Mouse (Mus musculus): ENCODE data around the gene 3110082I17Rik. TPM values are rescaled to one million over a fixed set of nuclear protein-coding genes. Genes with fewer than 3 reads are reported as not detected.
"Not testable (repeated sequence)": the region's sequence is repeated elsewhere in the genome, so short reads cannot be mapped to it uniquely, and the experiment has no call there.

The 3110082I17Rik gene
- total RNA-seq, 1 experiment from 2014 or later = 39.9 TPM

- not testable (repeated sequence) for ATAC-seq (replicated peaks in 1 of 2; ENCODE audit: insufficient read depth in 1 of 2, low FRiP score in 2 of 2, low TSS enrichment in 1 of 2, low read depth in 1 of 2, poor library complexity in 2 of 2, severe bottlenecking in 2 of 2)
These were observed 69.8 kb downstream of the 3110082I17Rik start for GRCm38 (mm10) chr5:139390324-139391119.

- ATAC-seq (replicated peaks in 1 of 2; ENCODE audit: insufficient read depth in 1 of 2, low FRiP score in 2 of 2, low TSS enrichment in 1 of 2, low read depth in 1 of 2, poor library complexity in 2 of 2, severe bottlenecking in 2 of 2) = no peak; a peak in 1 of 4 replicates
These were observed 70.7 kb downstream of the 3110082I17Rik start for GRCm38 (mm10) chr5:139389676-139390061.

- ATAC-seq (replicated peaks in 1 of 2; ENCODE audit: insufficient read depth in 1 of 2, low FRiP score in 2 of 2, low TSS enrichment in 1 of 2, low read depth in 1 of 2, poor library complexity in 2 of 2, severe bottlenecking in 2 of 2) = peak in 1 of 2 experiments; percentile 11; a peak in 2 of 4 replicates
These were observed 71.3 kb downstream of the 3110082I17Rik start for GRCm38 (mm10) chr5:139388694-139389675.

GRCm38 (mm10) chr5:139388195-139388570, 72.1 kb downstream of the 3110082I17Rik start:
- ATAC-seq (replicated peaks in 1 of 2; ENCODE audit: insufficient read depth in 1 of 2, low FRiP score in 2 of 2, low TSS enrichment in 1 of 2, low read depth in 1 of 2, poor library complexity in 2 of 2, severe bottlenecking in 2 of 2) = no peak

DNA sequence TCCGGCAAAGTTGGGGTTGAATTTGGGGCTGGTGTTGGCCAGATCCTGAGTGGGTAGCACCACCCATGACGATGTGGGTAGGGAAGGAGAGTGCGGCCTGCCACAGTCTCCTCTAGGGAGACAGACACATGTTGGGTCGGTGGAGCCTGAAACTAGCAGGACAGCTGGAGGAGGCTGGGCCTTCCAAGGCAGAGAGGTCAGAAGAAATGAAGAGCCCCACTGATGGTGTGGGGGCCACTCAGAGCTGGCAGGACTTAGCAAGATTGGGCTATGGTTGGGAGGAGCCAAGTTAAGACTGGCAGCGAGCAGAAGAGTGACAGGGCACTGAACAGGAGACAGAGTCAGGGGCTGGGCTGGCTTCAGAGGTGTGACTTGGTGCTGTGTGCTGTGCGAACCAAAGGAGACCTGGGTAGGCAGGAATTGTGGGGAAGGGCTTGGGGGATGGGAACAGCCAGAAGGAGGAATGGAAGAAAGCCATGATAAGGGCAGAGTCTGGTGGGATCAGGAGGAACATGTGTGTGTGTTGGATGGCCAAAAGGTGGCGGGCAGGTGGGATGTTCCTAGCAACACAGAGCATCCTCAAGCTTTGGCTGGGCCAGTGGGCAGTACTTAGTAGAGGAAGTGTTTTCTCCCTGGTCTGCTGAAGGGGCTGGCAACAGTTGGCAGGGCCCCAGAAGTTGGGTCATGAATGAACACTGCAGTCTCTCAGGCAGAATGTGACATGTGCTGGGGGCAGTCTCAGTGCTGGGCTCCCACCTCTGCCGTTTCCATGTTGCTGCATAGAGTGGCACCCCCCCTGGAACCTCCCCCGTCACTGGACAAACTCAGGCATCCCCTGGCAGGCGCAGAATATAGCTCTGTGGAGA, 72.8 kb downstream of the 3110082I17Rik start:
- peak in 1 of 2 experiments; percentile 9; a peak in 1 of 4 replicates for ATAC-seq (replicated peaks in 1 of 2; ENCODE audit: insufficient read depth in 1 of 2, low FRiP score in 2 of 2, low TSS enrichment in 1 of 2, low read depth in 1 of 2, poor library complexity in 2 of 2, severe bottlenecking in 2 of 2)

GRCm38 (mm10) chr5:139386047-139386446, 74.3 kb downstream of the 3110082I17Rik start:
- ATAC-seq (replicated peaks in 1 of 2; ENCODE audit: insufficient read depth in 1 of 2, low FRiP score in 2 of 2, low TSS enrichment in 1 of 2, low read depth in 1 of 2, poor library complexity in 2 of 2, severe bottlenecking in 2 of 2) = no peak

GRCm38 (mm10) chr5:139384531-139384930, 75.8 kb downstream of the 3110082I17Rik start:
- no peak for ATAC-seq (replicated peaks in 1 of 2; ENCODE audit: insufficient read depth in 1 of 2, low FRiP score in 2 of 2, low TSS enrichment in 1 of 2, low read depth in 1 of 2, poor library complexity in 2 of 2, severe bottlenecking in 2 of 2)

GRCm38 (mm10) chr5:139383234-139383633, 77.1 kb downstream of the 3110082I17Rik start:
- ATAC-seq (replicated peaks in 1 of 2; ENCODE audit: insufficient read depth in 1 of 2, low FRiP score in 2 of 2, low TSS enrichment in 1 of 2, low read depth in 1 of 2, poor library complexity in 2 of 2, severe bottlenecking in 2 of 2) = 0 out of 4 replicates have a peak, but pooled peaks of 1 of the 2 experiments have one; percentile 1

- ATAC-seq (replicated peaks in 1 of 2; ENCODE audit: insufficient read depth in 1 of 2, low FRiP score in 2 of 2, low TSS enrichment in 1 of 2, low read depth in 1 of 2, poor library complexity in 2 of 2, severe bottlenecking in 2 of 2) = peak; percentile 65 to 66
These were observed 77.6 kb downstream of the 3110082I17Rik start for GRCm38 (mm10) chr5:139382760-139383159.

GRCm38 (mm10) chr5:139381586-139382513, 78.5 kb downstream of the 3110082I17Rik start:
- no peak for ATAC-seq (replicated peaks in 1 of 2; ENCODE audit: insufficient read depth in 1 of 2, low FRiP score in 2 of 2, low TSS enrichment in 1 of 2, low read depth in 1 of 2, poor library complexity in 2 of 2, severe bottlenecking in 2 of 2)

DNA sequence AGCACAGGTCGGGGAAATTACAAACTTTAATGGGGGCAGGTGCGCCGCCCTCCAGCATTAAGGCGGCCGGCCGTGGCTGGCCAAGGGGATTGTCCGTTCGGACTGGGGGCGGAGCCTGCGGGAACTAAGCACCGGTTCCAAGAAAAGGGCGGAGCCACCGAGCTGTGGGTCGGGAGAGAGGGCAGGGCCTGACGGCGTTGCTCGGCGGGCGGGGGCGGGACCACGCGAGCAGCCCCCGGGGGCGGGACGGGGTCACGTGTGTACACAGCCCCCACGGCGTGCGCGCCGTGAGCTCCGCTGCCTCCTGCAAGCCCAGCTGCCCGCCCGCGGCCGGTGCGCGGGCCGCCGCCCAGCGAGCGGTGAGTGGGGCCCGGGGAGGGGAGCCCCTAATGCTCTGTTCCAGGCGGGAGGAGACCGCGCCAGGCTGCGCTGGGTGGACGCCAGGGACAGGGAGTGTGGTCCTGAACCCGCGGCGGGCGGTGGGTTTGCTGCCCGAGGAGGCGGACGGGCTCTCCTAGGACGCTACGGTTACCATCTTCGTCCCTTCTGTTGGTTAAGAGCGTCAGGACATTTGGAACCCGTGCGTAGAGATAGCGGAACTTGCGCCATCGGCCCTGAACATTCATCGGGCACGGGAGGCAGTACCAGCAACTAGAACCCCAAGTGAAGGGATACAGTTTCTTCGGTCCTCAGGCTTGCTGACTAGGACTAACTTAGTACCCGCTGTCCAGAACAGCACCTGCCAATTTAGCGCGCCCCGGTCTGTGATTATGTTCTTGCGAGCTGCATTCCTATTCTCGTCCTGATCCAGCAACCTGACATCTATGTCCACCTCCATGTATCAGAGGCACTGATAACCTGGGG, 79.7 kb downstream of the 3110082I17Rik start:
- peak; percentile 37 to 54 for ATAC-seq (replicated peaks in 1 of 2; ENCODE audit: insufficient read depth in 1 of 2, low FRiP score in 2 of 2, low TSS enrichment in 1 of 2, low read depth in 1 of 2, poor library complexity in 2 of 2, severe bottlenecking in 2 of 2)

GRCm38 (mm10) chr5:139379771-139380384, 80.4 kb downstream of the 3110082I17Rik start:
- no peak for ATAC-seq (replicated peaks in 1 of 2; ENCODE audit: insufficient read depth in 1 of 2, low FRiP score in 2 of 2, low TSS enrichment in 1 of 2, low read depth in 1 of 2, poor library complexity in 2 of 2, severe bottlenecking in 2 of 2)

GRCm38 (mm10) chr5:139378986-139379629, 81.2 kb downstream of the 3110082I17Rik start:
- no peak for ATAC-seq (replicated peaks in 1 of 2; ENCODE audit: insufficient read depth in 1 of 2, low FRiP score in 2 of 2, low TSS enrichment in 1 of 2, low read depth in 1 of 2, poor library complexity in 2 of 2, severe bottlenecking in 2 of 2)

GRCm38 (mm10) chr5:139378271-139378556, 82.1 kb downstream of the 3110082I17Rik start:
- ATAC-seq (replicated peaks in 1 of 2; ENCODE audit: insufficient read depth in 1 of 2, low FRiP score in 2 of 2, low TSS enrichment in 1 of 2, low read depth in 1 of 2, poor library complexity in 2 of 2, severe bottlenecking in 2 of 2) = no peak
